Mouse (Mus musculus): ENCODE results near the gene Gm4131. TPM values are rescaled to one million over a fixed set of nuclear protein-coding genes. Genes with fewer than 3 reads are reported as not detected.

The Gm4131 gene
- total RNA-seq, 1 experiment from 2014 or later, result not detected

GRCm38 (mm10) chr14:62474481-62474880 lies 92.2 kb downstream of the Gm4131 start:
- no peak for ATAC-seq (replicated peaks; ENCODE audit: insufficient number of reproducible peaks, low FRiP score, low TSS enrichment, poor library complexity, severe bottlenecking)

GRCm38 (mm10) chr14:62472061-62472460 lies 94.7 kb downstream of the Gm4131 start:
- no peak for ATAC-seq (replicated peaks; ENCODE audit: insufficient number of reproducible peaks, low FRiP score, low TSS enrichment, poor library complexity, severe bottlenecking)

- no peak for ATAC-seq (replicated peaks; ENCODE audit: insufficient number of reproducible peaks, low FRiP score, low TSS enrichment, poor library complexity, severe bottlenecking)
Observed at GRCm38 (mm10) chr14:62468753-62469125, 98.0 kb downstream of the Gm4131 start.

DNA sequence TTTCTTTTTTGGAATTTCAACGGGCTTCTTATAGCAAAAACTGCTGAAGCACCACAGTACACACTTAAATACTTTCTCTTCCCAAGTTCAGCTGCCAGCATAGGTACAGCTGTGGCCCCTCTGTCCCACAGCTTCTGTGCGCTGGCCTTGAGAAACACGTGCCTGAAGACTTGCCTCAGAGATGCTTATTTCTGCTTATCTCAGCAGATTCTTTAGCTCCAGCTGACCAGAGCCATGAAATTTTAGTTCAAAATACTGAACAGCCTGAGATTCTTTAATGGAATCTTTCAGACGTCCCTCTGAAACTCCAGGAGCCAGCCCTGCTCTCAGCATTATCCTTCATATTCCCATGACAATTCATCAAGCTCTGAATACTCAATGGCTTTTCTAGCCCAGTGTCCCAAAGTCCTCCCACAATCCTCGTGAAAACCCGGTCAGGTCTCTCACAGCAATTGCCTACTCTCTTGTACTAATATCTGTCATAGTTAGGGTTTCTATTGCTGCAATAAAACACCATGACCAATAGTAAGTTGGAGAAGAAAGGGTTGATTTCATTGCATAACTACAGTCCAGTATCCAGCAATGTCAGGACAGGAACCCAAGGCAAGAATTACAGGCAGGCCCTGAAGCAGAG lies 98.5 kb downstream of the Gm4131 start:
- ATAC-seq (replicated peaks; ENCODE audit: insufficient number of reproducible peaks, low FRiP score, low TSS enrichment, poor library complexity, severe bottlenecking), result no peak

GRCm38 (mm10) chr14:62464966-62465365 lies 101.8 kb downstream of the Gm4131 start:
- ATAC-seq (replicated peaks; ENCODE audit: insufficient number of reproducible peaks, low FRiP score, low TSS enrichment, poor library complexity, severe bottlenecking), result no peak

- ATAC-seq (replicated peaks; ENCODE audit: insufficient number of reproducible peaks, low FRiP score, low TSS enrichment, poor library complexity, severe bottlenecking), result no peak
Observed at GRCm38 (mm10) chr14:62459541-62459940, 107.2 kb downstream of the Gm4131 start.

DNA sequence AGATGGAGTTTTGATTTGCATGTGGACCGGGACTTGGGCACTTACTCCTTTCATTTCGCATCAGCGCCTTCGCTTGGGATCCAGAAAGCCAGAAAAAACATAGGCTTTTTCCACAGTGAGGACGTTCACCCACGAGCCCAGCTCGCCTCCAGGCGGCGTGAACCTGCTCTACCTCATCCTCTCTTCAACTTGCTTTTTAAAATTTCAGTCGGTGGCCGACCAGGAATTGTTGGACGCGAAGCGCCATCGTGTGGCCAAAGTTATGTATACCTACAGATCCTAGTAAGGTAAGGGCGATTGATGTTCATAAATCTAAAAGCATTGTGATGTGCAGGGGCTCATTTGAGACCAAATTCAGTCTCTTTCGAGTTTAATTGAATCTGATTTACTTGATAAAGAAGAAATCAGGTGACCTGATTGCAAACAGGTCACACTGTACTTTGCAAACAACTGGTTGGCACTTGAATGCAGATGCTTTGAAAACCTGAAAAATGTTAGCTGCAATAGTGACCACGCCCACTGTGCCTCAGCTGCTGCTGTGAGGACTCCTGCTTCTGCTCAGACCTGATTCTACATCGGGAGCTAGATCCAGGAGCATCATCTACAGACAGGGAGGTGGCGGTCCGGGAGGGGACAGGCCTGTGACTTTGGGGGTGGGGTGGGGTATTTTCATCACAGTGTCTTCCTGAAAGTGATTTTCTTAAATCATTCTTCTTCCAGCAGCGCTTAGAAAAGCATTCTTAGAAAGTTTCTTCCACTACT lies 109.1 kb downstream of the Gm4131 start:
- peak; percentile 74; the same call in 1 of the 2 replicates for ATAC-seq (replicated peaks; ENCODE audit: insufficient number of reproducible peaks, low FRiP score, low TSS enrichment, poor library complexity, severe bottlenecking)

- no peak for ATAC-seq (replicated peaks; ENCODE audit: insufficient number of reproducible peaks, low FRiP score, low TSS enrichment, poor library complexity, severe bottlenecking)
Observed at GRCm38 (mm10) chr14:62456239-62456747, 110.4 kb downstream of the Gm4131 start, which contains the start of gene Gucy1b2. Gene Gucy1b2, minus strand, starts transcription at chr14:62456289.

GRCm38 (mm10) chr14:62455570-62455879 lies 111.2 kb downstream of the Gm4131 start:
- no peak for ATAC-seq (replicated peaks; ENCODE audit: insufficient number of reproducible peaks, low FRiP score, low TSS enrichment, poor library complexity, severe bottlenecking)

DNA sequence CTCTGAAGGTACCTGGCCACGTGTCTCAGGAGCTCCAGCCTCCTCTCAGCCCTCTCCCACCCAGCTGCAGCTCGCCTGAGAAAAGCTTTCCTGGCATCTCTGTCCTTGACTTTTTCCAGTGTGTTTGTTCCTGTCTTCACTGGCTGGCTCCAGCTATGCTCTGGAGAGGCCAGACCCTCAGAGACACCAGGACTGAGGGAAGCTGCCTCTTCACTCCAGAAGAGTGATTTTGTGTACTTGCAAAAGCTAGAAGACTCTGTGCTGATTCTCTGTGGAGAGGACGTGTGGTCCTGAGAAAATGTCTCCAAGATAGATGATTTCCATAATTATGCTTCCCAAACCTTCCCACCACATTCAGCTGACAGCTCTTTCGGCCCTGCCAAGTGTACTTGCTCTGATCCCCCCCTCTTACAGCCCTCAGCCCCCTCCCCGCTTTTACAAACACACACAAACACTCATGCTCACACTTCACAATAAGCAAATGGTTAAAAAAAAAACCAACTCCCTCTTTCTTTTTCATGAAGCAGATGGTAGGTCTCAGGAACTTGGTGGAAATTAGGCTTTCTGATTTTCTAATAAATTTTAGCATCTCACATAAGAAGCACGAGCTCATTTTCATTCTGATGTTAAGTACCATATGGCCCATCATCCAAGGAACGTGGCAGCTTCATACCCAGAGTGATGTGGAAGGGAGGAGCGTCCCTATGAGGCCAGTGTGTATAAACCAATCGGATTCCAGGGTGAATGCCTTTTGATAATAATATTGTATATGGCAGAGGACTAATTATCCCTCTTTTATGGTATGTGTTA lies 111.8 kb downstream of the Gm4131 start:
- ATAC-seq (replicated peaks; ENCODE audit: insufficient number of reproducible peaks, low FRiP score, low TSS enrichment, poor library complexity, severe bottlenecking), result no peak

GRCm38 (mm10) chr14:62454136-62454535 lies 112.6 kb downstream of the Gm4131 start:
- no peak for ATAC-seq (replicated peaks; ENCODE audit: insufficient number of reproducible peaks, low FRiP score, low TSS enrichment, poor library complexity, severe bottlenecking)

- no peak for ATAC-seq (replicated peaks; ENCODE audit: insufficient number of reproducible peaks, low FRiP score, low TSS enrichment, poor library complexity, severe bottlenecking)
Observed at GRCm38 (mm10) chr14:62453276-62453675, 113.4 kb downstream of the Gm4131 start.

- no peak for ATAC-seq (replicated peaks; ENCODE audit: insufficient number of reproducible peaks, low FRiP score, low TSS enrichment, poor library complexity, severe bottlenecking)
Observed at GRCm38 (mm10) chr14:62450706-62451105, 116.0 kb downstream of the Gm4131 start.

DNA sequence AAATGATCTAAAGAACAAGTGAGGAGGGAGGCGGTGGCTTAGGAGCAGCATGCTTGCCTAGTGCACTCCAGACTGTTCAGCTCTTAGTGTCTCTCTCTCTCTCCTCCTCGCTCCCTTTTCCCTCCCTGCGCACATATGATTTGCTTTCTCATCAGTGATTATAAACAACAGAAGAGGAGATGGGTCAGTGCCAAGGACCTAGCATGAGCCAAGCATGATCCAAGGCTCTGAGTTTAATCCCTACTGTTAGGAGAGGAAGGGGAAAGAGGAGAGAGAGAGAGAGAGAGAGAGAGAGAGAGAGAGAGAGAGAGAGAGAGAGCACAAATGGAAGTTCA lies 119.5 kb downstream of the Gm4131 start:
- no peak for ATAC-seq (replicated peaks; ENCODE audit: insufficient number of reproducible peaks, low FRiP score, low TSS enrichment, poor library complexity, severe bottlenecking)

DNA sequence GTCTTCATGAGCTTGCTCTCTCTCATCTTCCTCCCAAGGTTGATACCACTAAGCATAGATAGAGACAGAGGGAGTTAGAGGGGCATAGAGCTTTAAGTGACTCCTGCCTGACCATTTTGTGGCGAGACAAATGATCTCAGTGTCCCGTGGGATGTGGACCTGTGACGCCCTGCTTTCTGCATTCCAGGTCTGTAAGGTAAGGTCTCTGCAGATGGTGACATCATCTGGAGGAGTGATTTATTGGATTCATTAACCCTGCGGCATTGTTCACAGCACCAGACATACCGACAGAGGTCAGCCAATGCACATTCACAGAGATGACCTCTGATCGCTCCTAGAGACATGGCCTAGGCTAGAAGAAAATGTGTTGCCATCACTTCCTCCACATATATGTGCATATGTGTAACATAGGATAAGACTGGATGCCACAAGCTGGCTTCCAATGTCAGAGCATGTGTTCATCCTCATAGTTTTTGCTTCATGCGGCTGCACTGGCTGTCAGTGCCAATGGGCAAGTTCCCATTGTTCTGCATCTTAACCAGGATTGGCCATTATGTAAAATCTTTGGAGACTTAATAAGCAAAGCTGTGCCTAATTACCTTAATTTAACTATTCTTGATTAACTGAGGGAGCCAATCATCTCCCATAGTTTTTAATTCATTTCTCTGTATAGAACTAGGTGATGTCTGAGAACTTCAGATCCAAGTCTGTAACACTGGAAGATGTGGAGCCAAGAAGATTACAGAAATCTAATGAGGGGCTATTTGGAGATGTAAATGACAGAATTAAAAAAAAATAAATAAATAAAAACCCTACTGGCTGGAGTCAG lies 120.1 kb downstream of the Gm4131 start:
- no peak for ATAC-seq (replicated peaks; ENCODE audit: insufficient number of reproducible peaks, low FRiP score, low TSS enrichment, poor library complexity, severe bottlenecking)

DNA sequence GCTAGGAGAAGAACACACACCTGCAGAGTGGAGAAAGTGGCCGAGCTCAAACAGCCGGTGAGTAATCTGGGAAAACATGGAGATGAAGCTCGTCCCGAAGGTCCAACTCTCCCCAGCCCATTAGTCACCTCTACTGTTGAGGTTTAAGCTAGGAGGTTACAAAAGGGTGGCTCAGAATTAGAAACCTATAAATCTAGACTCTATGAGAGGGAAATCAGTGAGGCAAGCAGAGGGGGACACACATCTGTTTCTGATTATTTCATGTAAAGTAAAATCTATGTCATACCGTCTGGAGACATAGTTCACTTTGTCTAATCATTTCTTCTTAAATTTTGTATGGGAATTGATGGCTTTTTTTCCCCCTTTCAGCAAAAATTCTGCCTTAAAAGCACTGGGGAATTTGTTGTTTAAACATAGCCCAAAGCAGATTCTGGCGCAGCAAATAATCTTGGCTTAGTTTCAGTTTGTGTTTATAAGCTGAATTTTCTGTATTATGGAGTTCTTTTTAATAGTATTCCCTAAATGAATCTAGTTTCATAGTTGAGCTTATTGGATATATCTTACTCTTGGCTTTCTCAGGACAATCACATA lies 122.8 kb downstream of the Gm4131 start:
- ATAC-seq (replicated peaks; ENCODE audit: insufficient number of reproducible peaks, low FRiP score, low TSS enrichment, poor library complexity, severe bottlenecking), result no peak

DNA sequence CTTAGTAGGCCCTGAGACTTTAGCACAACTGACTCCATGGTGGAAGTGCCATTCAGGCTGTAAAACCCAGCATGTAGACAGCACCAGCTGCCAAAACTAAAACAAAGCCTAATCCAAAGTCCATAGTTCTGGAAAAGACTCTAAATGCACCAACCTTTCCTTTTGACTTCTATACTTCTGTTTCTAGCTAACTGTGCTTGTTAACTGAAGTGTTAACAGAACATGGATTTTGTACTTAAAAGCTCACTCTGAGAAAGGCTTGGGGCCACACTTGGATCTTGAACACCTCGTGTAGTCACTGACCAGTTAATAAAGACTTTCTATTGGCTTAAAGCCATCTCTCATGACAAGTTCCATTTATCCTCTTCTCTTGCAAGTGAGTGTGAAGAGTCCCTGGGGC lies 123.8 kb downstream of the Gm4131 start:
- ATAC-seq (replicated peaks; ENCODE audit: insufficient number of reproducible peaks, low FRiP score, low TSS enrichment, poor library complexity, severe bottlenecking), result no peak

GRCm38 (mm10) chr14:62440036-62440435 lies 126.7 kb downstream of the Gm4131 start:
- ATAC-seq (replicated peaks; ENCODE audit: insufficient number of reproducible peaks, low FRiP score, low TSS enrichment, poor library complexity, severe bottlenecking), result no peak

All from monocyte, adult 5-6 weeks (primary cell).